Mouse (Mus musculus) kidney, adult 2 months (tissue): ENCODE data around the gene Osbp. TPM values are rescaled to one million over a fixed set of nuclear protein-coding genes. Genes with fewer than 3 reads are reported as not detected.

Experiments
- DNase-seq: peaks from one replicate; pipeline ENCODE4 v3.0.0; 2021
- H3K27ac ChIP-seq: fragments of 200-500 bp; 2 replicates; pipeline ENCODE4 v1.5.1; 2012; ENCODE audit warnings: low read depth, low read length, control low read depth, inconsistent platforms; ENCODE audit not compliant: insufficient read depth
- H3K27me3 ChIP-seq: fragments of 200-500 bp; replicated peaks from 2 replicates; pipeline ENCODE4 v1.6.1; 2012; ENCODE audit warnings: mild to moderate bottlenecking, moderate library complexity, low read length, inconsistent platforms; ENCODE audit not compliant: control insufficient read depth, insufficient read depth
- H3K36me3 ChIP-seq: fragments of 200-500 bp; 2 replicates; pipeline ENCODE4 v1.6.1; 2012; ENCODE audit warnings: mild to moderate bottlenecking, moderate library complexity, low read length, inconsistent platforms; ENCODE audit not compliant: control insufficient read depth, insufficient read depth
- H3K4me1 ChIP-seq: fragments of 200-500 bp; 2 replicates; pipeline ENCODE4 v1.6.1; 2011; ENCODE audit warnings: low read length; ENCODE audit not compliant: control insufficient read depth, insufficient read depth
- H3K4me3 ChIP-seq: fragments of 200-500 bp; 2 replicates; pipeline ENCODE4 v1.5.1; 2011; ENCODE audit warnings: mild to moderate bottlenecking, low read depth, low read length, control low read depth; ENCODE audit not compliant: insufficient read depth
- CTCF ChIP-seq: fragments of 200-500 bp; conservative IDR thresholded peaks from 2 replicates; pipeline ENCODE4 v1.5.1; 2011; ENCODE audit warnings: low read depth, mild to moderate bottlenecking, control low read depth, low read length, moderate library complexity, mixed read lengths; ENCODE audit not compliant: insufficient read depth, insufficient read length
- POLR2A ChIP-seq: fragments of 200-500 bp; IDR thresholded peaks from one replicate; pipeline ENCODE4 v1.6.1; 2011; ENCODE audit warnings: low read depth, low read length, control low read depth
- WGBS: fragments of 180-500 bp; shearing (Covaris S2); methylation state at CpG from one replicate; pipeline ENCODE4 v1.1.7; 2018; 5-methylcytosine and 5-hydroxymethylcytosine counted together
- polyA plus RNA-seq: library from polyadenylated mRNA; depleted of rRNA; stranded (reverse); fragments of >200 nt; gene quantifications from 2 replicates; pipeline ENCODE4 v1.2.3, GENCODE M21; 2012

The Osbp gene
- polyA plus RNA-seq, 1 experiment: 24.8 TPM

- H3K27me3 ChIP-seq: no peaks in the 10 kb centered on the region
- H3K4me3 ChIP-seq: no peak overlapping the region
- no peaks in the 10 kb centered on the region for H3K36me3 ChIP-seq
- TF ChIP-seq CTCF (peak; percentile 57), POLR2A (no peak)
- H3K27ac ChIP-seq: no peak overlapping the region
- DNase-seq: peak; percentile 49
- peaks cover 4% of the 10 kb centered on the region; the same call in 1 of the 2 replicates for H3K4me1 ChIP-seq
- 37% methylated on average over 17 of the region's 17 CpGs for WGBS
These were observed 41.6 kb downstream of the Osbp start for GRCm38 (mm10) chr19:12007105-12007931.

- Histone ChIP-seq H3K4me1 (peaks cover 4% of the 10 kb centered on the region; the same call in 1 of the 2 replicates), H3K27ac (no peak overlapping the region), H3K36me3 (no peaks in the 10 kb centered on the region), H3K4me3 (no peak overlapping the region), H3K27me3 (no peaks in the 10 kb centered on the region)
- DNase-seq: no peak
- WGBS: 63% methylated on average over 17 of the region's 17 CpGs
- TF ChIP-seq CTCF (no peak), POLR2A (no peak)
These were observed 43.0 kb downstream of the Osbp start for GRCm38 (mm10) chr19:12008410-12009380.

GRCm38 (mm10) chr19:12009501-12010280 lies 44.0 kb downstream of the Osbp start:
- Histone ChIP-seq H3K36me3 (no peaks in the 10 kb centered on the region), H3K27ac (peak overlapping the region; percentile 75; the same call in 1 of the 2 replicates), H3K27me3 (no peaks in the 10 kb centered on the region), H3K4me1 (peaks cover 1% of the 10 kb centered on the region; the same call in 1 of the 2 replicates), H3K4me3 (peak overlapping the region; percentile 78)
- WGBS: 17% methylated on average over 24 of the region's 24 CpGs
- peak; percentile 85 for DNase-seq
- no peak for TF ChIP-seq CTCF

- Histone ChIP-seq H3K4me3 (peak overlapping the region; percentile 78), H3K4me1 (no peaks in the 10 kb centered on the region), H3K36me3 (no peaks in the 10 kb centered on the region), H3K27ac (peak overlapping the region; percentile 75; the same call in 1 of the 2 replicates), H3K27me3 (no peaks in the 10 kb centered on the region)
- WGBS: 3% methylated on average over 24 of the region's 24 CpGs
- TF ChIP-seq CTCF: no peak
- peak; percentile 24 for TF ChIP-seq POLR2A
- DNase-seq: peak; percentile 88
These were observed 44.6 kb downstream of the Osbp start for GRCm38 (mm10) chr19:12010281-12010771.

GRCm38 (mm10) chr19:12010916-12011559 lies 45.3 kb downstream of the Osbp start:
- Histone ChIP-seq H3K36me3 (no peaks in the 10 kb centered on the region), H3K27ac (no peak overlapping the region; the same call in 1 of the 2 replicates), H3K4me3 (peak overlapping the region; percentile 78), H3K27me3 (no peaks in the 10 kb centered on the region), H3K4me1 (no peaks in the 10 kb centered on the region)
- 4% methylated on average over 26 of the region's 26 CpGs for whole genome bisulfite sequencing
- DNase-seq: peak; percentile 86
- TF ChIP-seq CTCF (no peak), POLR2A (no peak)
